Mouse (Mus musculus): ENCODE data around the gene Tmcc3.

Tmcc3 gene

GRCm38 (mm10) chr10:94473501-94473900, 161.8 kb downstream of the Tmcc3 start:
- no peak for DNase-seq (ENCODE audit: low read depth)

- DNase-seq (ENCODE audit: low read depth), result no peak
Observed at GRCm38 (mm10) chr10:94474185-94474584, 162.4 kb downstream of the Tmcc3 start.

- DNase-seq (ENCODE audit: low read depth), result no peak
Observed at GRCm38 (mm10) chr10:94477366-94478225, 165.8 kb downstream of the Tmcc3 start.

GRCm38 (mm10) chr10:94479646-94480045, 167.9 kb downstream of the Tmcc3 start:
- no peak for DNase-seq (ENCODE audit: low read depth)

GRCm38 (mm10) chr10:94480380-94481101, 168.8 kb downstream of the Tmcc3 start:
- DNase-seq (ENCODE audit: low read depth), result no peak

- DNase-seq (ENCODE audit: low read depth), result no peak
Observed at GRCm38 (mm10) chr10:94481613-94482012, 169.9 kb downstream of the Tmcc3 start.

GRCm38 (mm10) chr10:94486179-94486578, 174.4 kb downstream of the Tmcc3 start:
- DNase-seq (ENCODE audit: low read depth), result no peak

GRCm38 (mm10) chr10:94489509-94489908, 177.8 kb downstream of the Tmcc3 start:
- no peak for DNase-seq (ENCODE audit: low read depth)

GRCm38 (mm10) chr10:94491006-94491405, 179.3 kb downstream of the Tmcc3 start:
- DNase-seq (ENCODE audit: low read depth), result no peak

GRCm38 (mm10) chr10:94494403-94494846, 182.7 kb downstream of the Tmcc3 start:
- DNase-seq (ENCODE audit: low read depth), result no peak

- DNase-seq (ENCODE audit: low read depth), result no peak
Observed at GRCm38 (mm10) chr10:94495496-94496235, 183.9 kb downstream of the Tmcc3 start.

GRCm38 (mm10) chr10:94496826-94497440, 185.2 kb downstream of the Tmcc3 start:
- DNase-seq (ENCODE audit: low read depth), result no peak

- no peak for DNase-seq (ENCODE audit: low read depth)
Observed at GRCm38 (mm10) chr10:94500210-94500876, 188.6 kb downstream of the Tmcc3 start.

- no peak for DNase-seq (ENCODE audit: low read depth)
Observed at GRCm38 (mm10) chr10:94500877-94501273, 189.1 kb downstream of the Tmcc3 start.

GRCm38 (mm10) chr10:94501796-94502195, 190.0 kb downstream of the Tmcc3 start:
- DNase-seq (ENCODE audit: low read depth), result no peak

- no peak for DNase-seq (ENCODE audit: low read depth)
Observed at GRCm38 (mm10) chr10:94505248-94505772, 193.6 kb downstream of the Tmcc3 start.

- DNase-seq (ENCODE audit: low read depth), result no peak
Observed at GRCm38 (mm10) chr10:94508863-94509262, 197.1 kb downstream of the Tmcc3 start.

- DNase-seq (ENCODE audit: low read depth), result no peak
Observed at GRCm38 (mm10) chr10:94512771-94513170, 201.0 kb downstream of the Tmcc3 start.

GRCm38 (mm10) chr10:94514091-94514505, 202.3 kb downstream of the Tmcc3 start:
- no peak for DNase-seq (ENCODE audit: low read depth)

- DNase-seq (ENCODE audit: low read depth), result peak; percentile 28
Observed at GRCm38 (mm10) chr10:94514506-94515178, 202.9 kb downstream of the Tmcc3 start.

GRCm38 (mm10) chr10:94515179-94515545, 203.4 kb downstream of the Tmcc3 start:
- DNase-seq (ENCODE audit: low read depth), result no peak

All from c-Kit-positive CD71-negative TER-119-negative erythroid progenitor cells, embryonic 14.5 days (primary cell).